Mouse (Mus musculus) erythroblast, embryonic 14.5 days (primary cell): ENCODE data around the gene Hist1h4k.

Experiments
- GATA1 ChIP-seq: IDR thresholded peaks from 2 replicates; pipeline ENCODE4 v1.6.1; 2012; ENCODE audit warnings: low read length, inconsistent platforms, mixed read lengths
- TAL1 ChIP-seq: IDR thresholded peaks from 3 replicates; pipeline ENCODE4 v1.6.1; 2012; ENCODE audit warnings: low read length, inconsistent platforms, mixed read lengths

DNA sequence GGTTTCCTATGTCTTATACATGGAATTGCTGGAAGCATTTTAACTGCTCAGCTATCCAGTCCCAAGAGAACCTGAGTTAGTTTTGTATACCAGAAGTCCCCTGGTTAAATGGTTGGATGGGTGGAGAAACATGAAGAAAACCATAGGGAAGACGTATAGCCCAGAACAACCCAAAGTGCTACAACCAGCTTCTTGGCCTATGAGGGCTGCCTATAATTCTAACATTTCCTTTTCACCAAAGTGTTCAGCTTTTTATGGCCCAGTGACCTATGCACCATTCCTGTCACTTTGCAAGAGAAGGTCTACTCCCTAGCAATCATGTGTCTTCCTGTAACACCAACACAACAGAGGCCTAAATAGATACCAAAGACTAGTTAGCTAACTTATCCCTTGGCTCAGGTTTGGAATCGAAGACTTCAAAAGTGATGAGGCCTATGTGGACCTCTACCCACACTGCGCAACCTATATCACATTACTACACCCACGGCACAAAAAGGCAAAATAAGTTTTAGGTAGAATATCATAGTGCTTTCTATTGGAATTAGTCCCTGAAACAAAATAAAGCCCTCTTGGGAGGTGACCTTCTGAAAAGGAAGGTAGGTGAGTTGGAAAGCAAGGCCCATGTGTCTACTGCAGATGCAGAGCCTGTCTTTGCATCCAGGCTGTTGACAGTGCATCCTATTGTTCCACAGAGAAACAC is 31.8 kb downstream of the Hist1h4k start:
- TF ChIP-seq GATA1 (no peak), TAL1 (no peak)
